Mouse (Mus musculus) embryonic facial prominence, embryonic 11.5 days (tissue): ENCODE measurements around the gene Dlgap1. TPM values are rescaled to one million over a fixed set of nuclear protein-coding genes. Genes with fewer than 3 reads are reported as not detected.

Source experiments
- ATAC-seq: fragments of 200-750 bp; cut with Nextera tagmentation; replicated peaks from 2 replicates; pipeline ENCODE4 v1.8.0; 2017; ENCODE audit warnings: low read depth; ENCODE audit not compliant: insufficient number of reproducible peaks, low FRiP score, low TSS enrichment
- DNase-seq: peaks from one replicate; pipeline ENCODE4 v3.0.0-alpha.2; 2015; ENCODE audit warnings: low spot score
- H3K27ac ChIP-seq: fragments of 300-500 bp; sonication (generic); replicated peaks from 2 replicates; pipeline ENCODE4 v1.5.1; 2014; ENCODE audit warnings: mild to moderate bottlenecking, low read depth, low read length, control low read depth
- H3K27me3 ChIP-seq: fragments of 300-500 bp; sonication (generic); 2 replicates; pipeline ENCODE4 v1.6.1; 2014; ENCODE audit warnings: mild to moderate bottlenecking, low read length, moderate library complexity, mixed read lengths; ENCODE audit not compliant: control insufficient read depth, insufficient read depth
- H3K36me3 ChIP-seq: fragments of 300-500 bp; sonication (generic); replicated peaks from 2 replicates; pipeline ENCODE4 v1.6.1; 2014; ENCODE audit warnings: low read depth, mild to moderate bottlenecking, low read length, moderate library complexity, mixed read lengths; ENCODE audit not compliant: control insufficient read depth, insufficient read depth
- H3K4me1 ChIP-seq: fragments of 300-500 bp; sonication (generic); 2 replicates; pipeline ENCODE4 v1.6.1; 2014; ENCODE audit warnings: low read length, mixed read lengths; ENCODE audit not compliant: control insufficient read depth, insufficient read depth
- H3K4me2 ChIP-seq: fragments of 300-500 bp; sonication (generic); 2 replicates; pipeline ENCODE4 v1.6.1; 2014; ENCODE audit warnings: low read depth, mild to moderate bottlenecking, control low read depth, low read length, moderate library complexity
- H3K4me3 ChIP-seq: fragments of 300-500 bp; sonication (generic); 2 replicates; pipeline ENCODE4 v1.5.1; 2014; ENCODE audit warnings: low read depth, low read length, control low read depth
- H3K9ac ChIP-seq: fragments of 300-500 bp; sonication (generic); replicated peaks from 2 replicates; pipeline ENCODE4 v1.6.1; 2014; ENCODE audit warnings: mild to moderate bottlenecking, control low read depth, low read length
- H3K9me3 ChIP-seq: fragments of 300-500 bp; sonication (generic); replicated peaks from 2 replicates; pipeline ENCODE4 v1.6.1; 2016; ENCODE audit warnings: mild to moderate bottlenecking, low read length, inconsistent platforms, mixed read lengths; ENCODE audit not compliant: control insufficient read depth
- WGBS: fragments of 180-500 bp; shearing (Covaris S2); extraction: QIAGEN DNeasy Blood & Tissue Kit; methylation state at CpG from one replicate; pipeline ENCODE4 v1.1.7; 2014; 5-methylcytosine and 5-hydroxymethylcytosine counted together
- polyA plus RNA-seq: library from polyadenylated mRNA; unstranded; fragments of >200 nt; fragmentation: Nextera tagmentation; extraction: Ambion mirVana; gene quantifications from 2 replicates; pipeline ENCODE4 v1.2.1, GENCODE M21; 2014

Gene Dlgap1
- polyA plus RNA-seq, 1 experiment from 2014 or later: 2.4 TPM

- Histone ChIP-seq H3K36me3 (no peaks in the 10 kb centered on the region), H3K27me3 (no peaks in the 10 kb centered on the region), H3K4me2 (no peak overlapping the region), H3K4me3 (no peak overlapping the region), H3K9ac (no peak overlapping the region), H3K4me1 (no peaks in the 10 kb centered on the region), H3K9me3 (no peaks in the 10 kb centered on the region), H3K27ac (no peak overlapping the region)
- ATAC-seq (no peak), DNase-seq (no peak)
- 83% methylated on average over 7 of the region's 7 CpGs for WGBS
These were observed 503.3 kb downstream of the Dlgap1 start for GRCm38 (mm10) chr17:70472162-70472561.

GRCm38 (mm10) chr17:70473871-70474270 lies 505.0 kb downstream of the Dlgap1 start:
- Histone ChIP-seq H3K4me1 (no peaks in the 10 kb centered on the region), H3K27ac (no peak overlapping the region), H3K4me2 (no peak overlapping the region), H3K9me3 (no peaks in the 10 kb centered on the region), H3K27me3 (no peaks in the 10 kb centered on the region), H3K4me3 (no peak overlapping the region), H3K9ac (no peak overlapping the region), H3K36me3 (no peaks in the 10 kb centered on the region)
- DNase-seq (no peak), ATAC-seq (no peak)
- 88% methylated on average over 4 of the region's 4 CpGs for WGBS

- H3K27ac ChIP-seq: no peak overlapping the region
- H3K9ac ChIP-seq: no peak overlapping the region
- ATAC-seq (no peak), DNase-seq (no peak)
- no peak overlapping the region for H3K4me2 ChIP-seq
- H3K4me1 ChIP-seq: no peaks in the 10 kb centered on the region
- WGBS: 83% methylated on average over 4 of the region's 4 CpGs
- H3K4me3 ChIP-seq: no peak overlapping the region
- no peaks in the 10 kb centered on the region for H3K36me3 ChIP-seq
- H3K27me3 ChIP-seq: no peaks in the 10 kb centered on the region
- H3K9me3 ChIP-seq: no peaks in the 10 kb centered on the region
These were observed 514.8 kb downstream of the Dlgap1 start for GRCm38 (mm10) chr17:70483716-70484115.

- no peaks in the 10 kb centered on the region for H3K4me1 ChIP-seq
- H3K27me3 ChIP-seq: no peaks in the 10 kb centered on the region
- H3K4me2 ChIP-seq: no peak overlapping the region
- no peaks in the 10 kb centered on the region for H3K36me3 ChIP-seq
- H3K9me3 ChIP-seq: no peaks in the 10 kb centered on the region
- WGBS: 87% methylated on average over 4 of the region's 4 CpGs
- no peak overlapping the region for H3K9ac ChIP-seq
- no peak overlapping the region for H3K27ac ChIP-seq
- DNase-seq: no peak
- no peak overlapping the region for H3K4me3 ChIP-seq
- ATAC-seq: no peak
These were observed 516.8 kb downstream of the Dlgap1 start for GRCm38 (mm10) chr17:70485668-70486067.

- Histone ChIP-seq H3K4me1 (no peaks in the 10 kb centered on the region), H3K27ac (no peak overlapping the region), H3K27me3 (no peaks in the 10 kb centered on the region), H3K4me2 (no peak overlapping the region), H3K9me3 (no peaks in the 10 kb centered on the region), H3K36me3 (no peaks in the 10 kb centered on the region), H3K9ac (no peak overlapping the region), H3K4me3 (no peak overlapping the region)
- ATAC-seq (no peak), DNase-seq (no peak)
- WGBS: 69% methylated on average over 7 of the region's 7 CpGs
These were observed 517.4 kb downstream of the Dlgap1 start for GRCm38 (mm10) chr17:70486259-70486658.

- ATAC-seq (no peak), DNase-seq (no peak)
- H3K27me3 ChIP-seq: no peaks in the 10 kb centered on the region
- no peaks in the 10 kb centered on the region for H3K9me3 ChIP-seq
- no peak overlapping the region for H3K9ac ChIP-seq
- H3K36me3 ChIP-seq: no peaks in the 10 kb centered on the region
- no peak overlapping the region for H3K4me3 ChIP-seq
- no peaks in the 10 kb centered on the region for H3K4me1 ChIP-seq
- H3K4me2 ChIP-seq: no peak overlapping the region
- 88% methylated on average over 10 of the region's 10 CpGs for WGBS
- no peak overlapping the region for H3K27ac ChIP-seq
These were observed 518.0 kb downstream of the Dlgap1 start for GRCm38 (mm10) chr17:70486831-70487230.

- 88% methylated on average over 7 of the region's 7 CpGs for WGBS
These were observed 520.0 kb downstream of the Dlgap1 start for GRCm38 (mm10) chr17:70488784-70489265.

GRCm38 (mm10) chr17:70491575-70491974 lies 522.7 kb downstream of the Dlgap1 start:
- Histone ChIP-seq H3K36me3 (no peaks in the 10 kb centered on the region), H3K27me3 (no peaks in the 10 kb centered on the region), H3K4me2 (no peak overlapping the region), H3K4me1 (no peaks in the 10 kb centered on the region), H3K9ac (no peak overlapping the region), H3K4me3 (no peak overlapping the region), H3K9me3 (no peaks in the 10 kb centered on the region), H3K27ac (no peak overlapping the region)
- ATAC-seq (no peak), DNase-seq (no peak)
- WGBS: 87% methylated on average over 4 of the region's 4 CpGs

More at GRCm38 (mm10) chr17:70488784-70489265, 520.0 kb downstream of the Dlgap1 start:
- no peaks in the 10 kb centered on the region for H3K9me3 ChIP-seq
- H3K27ac ChIP-seq: no peak overlapping the region
- no peak for DNase-seq
- no peaks in the 10 kb centered on the region for H3K36me3 ChIP-seq
- no peak overlapping the region for H3K4me2 ChIP-seq
- H3K27me3 ChIP-seq: no peaks in the 10 kb centered on the region
- no peaks in the 10 kb centered on the region for H3K4me1 ChIP-seq
- ATAC-seq: no peak
- no peak overlapping the region for H3K9ac ChIP-seq
- no peak overlapping the region for H3K4me3 ChIP-seq
